Mouse (Mus musculus) kidney, embryonic 14.5 days (tissue): Measurements from ENCODE around the gene Gm45521. TPM values are rescaled to one million over a fixed set of nuclear protein-coding genes. Genes with fewer than 3 reads are reported as not detected.

ENCODE experiments used
- polyA plus RNA-seq: library from polyadenylated mRNA; unstranded; fragments of >200 nt; fragmentation: Nextera tagmentation; extraction: Ambion mirVana; gene quantifications from 2 replicates; pipeline ENCODE4 v1.2.1, GENCODE M21; 2014

Gene Gm45521
- polyA plus RNA-seq, 1 experiment from 2014 or later, result not detected

Other genes with a start within 250 kb of the Gm45521 start
- not detected in 2 replicates for gene Gm26661, start 165.7 kb upstream of the Gm45521 start, polyA plus RNA-seq
- gene Flnb, start 139.3 kb upstream of the Gm45521 start, polyA plus RNA-seq, result 12.7 and 25.7 TPM in 2 replicates
- 0.14 and 0.31 TPM in 2 replicates for gene Dnase1l3, start 37.3 kb downstream of the Gm45521 start, polyA plus RNA-seq
- 25.4 and 25.7 TPM in 2 replicates for gene Abhd6, start 45.6 kb downstream of the Gm45521 start, polyA plus RNA-seq
- gene Rpp14, start 123.1 kb downstream of the Gm45521 start, polyA plus RNA-seq, result 48.7 and 71.6 TPM in 2 replicates
- gene Pxk, start 140.9 kb downstream of the Gm45521 start, polyA plus RNA-seq, result 25.2 and 32.2 TPM in 2 replicates
- gene Pdhb, start 215.7 kb downstream of the Gm45521 start, polyA plus RNA-seq, result 231 and 247 TPM in 2 replicates